Mouse (Mus musculus) myocyte (in vitro differentiated cells): ENCODE results near the gene Ddx56. TPM values are rescaled to one million over a fixed set of nuclear protein-coding genes. Genes with fewer than 3 reads are reported as not detected.

ENCODE experiments used
- H3K27me3 ChIP-seq: one replicate; pipeline ENCODE4 v1.6.1; 2011; ENCODE audit not compliant: control insufficient read depth, insufficient read depth, insufficient read length
- H3K36me3 ChIP-seq: one replicate; pipeline ENCODE4 v1.6.1; 2011; ENCODE audit not compliant: control insufficient read depth, insufficient read depth
- H3K4me2 ChIP-seq: one replicate; pipeline ENCODE4 v1.6.1; 2011; ENCODE audit warnings: low read depth, control low read depth
- H3K4me3 ChIP-seq: one replicate; pipeline ENCODE4 v1.5.1; 2011; ENCODE audit warnings: mild to moderate bottlenecking, control low read depth, moderate library complexity
- H3K79me2 ChIP-seq: one replicate; pipeline ENCODE4 v1.6.1; 2011; ENCODE audit not compliant: control insufficient read depth, insufficient read depth
- H3ac ChIP-seq: one replicate; pipeline ENCODE4 v1.6.1; 2011; ENCODE audit not compliant: control insufficient read depth, insufficient read length
- CEBPB ChIP-seq: IDR thresholded peaks from 2 replicates; pipeline ENCODE4 v1.6.1; 2011; ENCODE audit warnings: mild to moderate bottlenecking, moderate library complexity; ENCODE audit not compliant: poor library complexity, insufficient read depth, severe bottlenecking
- E2F4 ChIP-seq: IDR thresholded peaks from one replicate; pipeline ENCODE4 v1.6.1; 2011; ENCODE audit warnings: mild to moderate bottlenecking, control low read depth, moderate library complexity; ENCODE audit not compliant: insufficient read depth
- MYOD1 ChIP-seq, 3 experiments: IDR thresholded peaks; one replicate each; pipeline ENCODE4 v1.6.1; 2011; ENCODE audit warnings: control low read depth in 2 of 3, low read depth in 2 of 3, mild to moderate bottlenecking in 2 of 3, moderate library complexity in 1 of 3; ENCODE audit not compliant: insufficient read length in 2 of 3, control insufficient read depth in 1 of 3
- MYOG ChIP-seq, 3 experiments: IDR thresholded peaks; one replicate each; pipeline ENCODE4 v1.6.1; 2011; ENCODE audit warnings: control low read depth in 2 of 3, low read depth in 2 of 3, mild to moderate bottlenecking in 2 of 3; ENCODE audit not compliant: insufficient read length in 2 of 3, control insufficient read depth in 1 of 3, insufficient read depth in 1 of 3
- POLR2A ChIP-seq: IDR thresholded peaks from one replicate; pipeline ENCODE4 v1.6.1; 2011; ENCODE audit warnings: low read depth, mild to moderate bottlenecking, control low read depth, moderate library complexity; ENCODE audit not compliant: insufficient read length
- POLR2AphosphoS2 ChIP-seq: IDR thresholded peaks from one replicate; pipeline ENCODE4 v1.6.1; 2011; ENCODE audit warnings: low read depth, control low read depth; ENCODE audit not compliant: insufficient read length
- REST ChIP-seq: IDR thresholded peaks from one replicate; pipeline ENCODE4 v1.6.1; 2011; ENCODE audit warnings: mild to moderate bottlenecking, control low read depth, moderate library complexity; ENCODE audit not compliant: insufficient read depth, insufficient read length
- SRF ChIP-seq: IDR thresholded peaks from one replicate; pipeline ENCODE4 v1.6.1; 2011; ENCODE audit warnings: low read depth; ENCODE audit not compliant: control insufficient read depth, insufficient read length
- polyA plus RNA-seq: library from polyadenylated mRNA; unstranded; fragments of >200 nt; fragmentation: generic; extraction: Trizol; gene quantifications from one replicate; pipeline ENCODE4 v1.2.1, GENCODE M21; 2012; ENCODE audit warnings: missing spikeins

Ddx56 gene
- polyA plus RNA-seq, 1 experiment, result 55.7 TPM

- H3K79me2 ChIP-seq, result no peaks in the 10 kb centered on the region
- no peaks in the 10 kb centered on the region for H3K36me3 ChIP-seq
- TF ChIP-seq POLR2A, result no peak
- no peak for TF ChIP-seq E2F4
- TF ChIP-seq CEBPB, result no peak
- TF ChIP-seq SRF, result no peak
- TF ChIP-seq REST, result no peak
- no peak for TF ChIP-seq MYOD1 (IDR thresholded peaks at IDR 0.05; ENCODE audit: control insufficient read depth in 1 of 3, insufficient read length in 2 of 3, low read depth in 2 of 3)
- no peak for TF ChIP-seq MYOG (IDR thresholded peaks at IDR 0.05; ENCODE audit: control insufficient read depth in 1 of 3, insufficient read depth in 1 of 3, insufficient read length in 2 of 3, low read depth in 2 of 3)
- peaks cover 43% of the 10 kb centered on the region for H3K27me3 ChIP-seq
- no peak overlapping the region for H3K4me2 ChIP-seq
- no peak overlapping the region for H3K4me3 ChIP-seq
- no peak overlapping the region for H3ac ChIP-seq
Observed at GRCm38 (mm10) chr11:6218189-6218896, 49.2 kb downstream of the Ddx56 start.

GRCm38 (mm10) chr11:6216834-6217233 is 50.7 kb downstream of the Ddx56 start:
- Histone ChIP-seq H3K4me3 (no peak overlapping the region), H3K27me3 (peaks cover 44% of the 10 kb centered on the region), H3K79me2 (no peaks in the 10 kb centered on the region), H3K4me2 (no peak overlapping the region), H3K36me3 (no peaks in the 10 kb centered on the region), H3ac (no peak overlapping the region)
- no peak for TF ChIP-seq SRF
- no peak for TF ChIP-seq MYOD1 (IDR thresholded peaks at IDR 0.05; ENCODE audit: control insufficient read depth in 1 of 3, insufficient read length in 2 of 3, low read depth in 2 of 3)
- no peak for TF ChIP-seq POLR2AphosphoS2
- no peak for TF ChIP-seq POLR2A

Other genes with a start within 250 kb of the Ddx56 start
- 1.5 TPM for gene Camk2b, start 201.4 kb downstream of the Ddx56 start, polyA plus RNA-seq
- 0.07 TPM for gene A730071L15Rik, start 67.7 kb downstream of the Ddx56 start, polyA plus RNA-seq
- 67.1 TPM for gene Nudcd3, start 67.4 kb downstream of the Ddx56 start, polyA plus RNA-seq
- gene Npc1l1, start 37.6 kb downstream of the Ddx56 start, polyA plus RNA-seq, result 0.07 TPM
- gene Tmed4, start 7.1 kb upstream of the Ddx56 start, polyA plus RNA-seq, result 66.9 TPM
- gene Ogdh, start 23.9 kb upstream of the Ddx56 start, polyA plus RNA-seq, result 127 TPM
- 37.1 TPM for gene Zmiz2, start 121.3 kb upstream of the Ddx56 start, polyA plus RNA-seq
- gene Ppia, start 147.7 kb upstream of the Ddx56 start, polyA plus RNA-seq, result 3,065 TPM
- gene H2afv, start 176.7 kb upstream of the Ddx56 start, polyA plus RNA-seq, result 175 TPM
- 33.2 TPM for gene Purb, start 208.1 kb upstream of the Ddx56 start, polyA plus RNA-seq